Mouse (Mus musculus): ENCODE results near the gene Pomp. TPM values are rescaled to one million over a fixed set of nuclear protein-coding genes. Genes with fewer than 3 reads are reported as not detected.
A peak's percentile ranks its signal among the peaks of the same experiment; 100 is the strongest.
"Not testable (repeated sequence)": the region's sequence is repeated elsewhere in the genome, so short reads cannot be mapped to it uniquely, and the experiment has no call there.

The Pomp gene
- total RNA-seq, 2 experiments from 2014 or later: 144 to 189 TPM

GRCm38 (mm10) chr5:147896501-147896900, 36.2 kb downstream of the Pomp start:
- not testable (repeated sequence) for ATAC-seq (replicated peaks; ENCODE audit: poor library complexity, severe bottlenecking)

GRCm38 (mm10) chr5:147898254-147898653, 38.0 kb downstream of the Pomp start:
- ATAC-seq (replicated peaks; ENCODE audit: poor library complexity, severe bottlenecking): no peak

- ATAC-seq (replicated peaks; ENCODE audit: poor library complexity, severe bottlenecking): peak; percentile 40
These were observed 38.8 kb downstream of the Pomp start for GRCm38 (mm10) chr5:147898968-147899549.

GRCm38 (mm10) chr5:147902008-147902757, 41.9 kb downstream of the Pomp start:
- ATAC-seq (replicated peaks; ENCODE audit: poor library complexity, severe bottlenecking): no peak

GRCm38 (mm10) chr5:147903166-147903565, 42.9 kb downstream of the Pomp start:
- ATAC-seq (replicated peaks; ENCODE audit: poor library complexity, severe bottlenecking): no peak

- no peak for ATAC-seq (replicated peaks; ENCODE audit: poor library complexity, severe bottlenecking)
These were observed 46.9 kb downstream of the Pomp start for GRCm38 (mm10) chr5:147907144-147907543.

GRCm38 (mm10) chr5:147907851-147908250, 47.6 kb downstream of the Pomp start:
- no peak for ATAC-seq (replicated peaks; ENCODE audit: poor library complexity, severe bottlenecking)

- peak; percentile 43 for ATAC-seq (replicated peaks; ENCODE audit: poor library complexity, severe bottlenecking)
These were observed 50.7 kb downstream of the Pomp start for GRCm38 (mm10) chr5:147910807-147911509.

- peak; percentile 60 for ATAC-seq (replicated peaks; ENCODE audit: poor library complexity, severe bottlenecking)
These were observed 51.5 kb downstream of the Pomp start for GRCm38 (mm10) chr5:147911744-147912143.

GRCm38 (mm10) chr5:147913241-147913842, 53.1 kb downstream of the Pomp start:
- ATAC-seq (replicated peaks; ENCODE audit: poor library complexity, severe bottlenecking): no peak; the same call in 1 of the 2 replicates

- ATAC-seq (replicated peaks; ENCODE audit: poor library complexity, severe bottlenecking): peak; percentile 22; the same call in 1 of the 2 replicates
These were observed 54.8 kb downstream of the Pomp start for GRCm38 (mm10) chr5:147915038-147915566.

- ATAC-seq (replicated peaks; ENCODE audit: poor library complexity, severe bottlenecking): no peak
These were observed 55.9 kb downstream of the Pomp start for GRCm38 (mm10) chr5:147916171-147916570.

GRCm38 (mm10) chr5:147918044-147918846, 58.0 kb downstream of the Pomp start:
- ATAC-seq (replicated peaks; ENCODE audit: poor library complexity, severe bottlenecking): peak; percentile 65

- no peak for ATAC-seq (replicated peaks; ENCODE audit: poor library complexity, severe bottlenecking)
These were observed 64.4 kb downstream of the Pomp start for GRCm38 (mm10) chr5:147924621-147925020.

Other genes with a start within 250 kb of the Pomp start
- 0.75 and 3.4 TPM in 2 replicates for gene Flt1, start 134.4 kb upstream of the Pomp start, total RNA-seq (2014; fragmentation: Nextera tagmentation)
- 3.7 TPM in 2 replicates for gene Flt1, start 134.4 kb upstream of the Pomp start, total RNA-seq (2017)
- gene Slc46a3, start 34.4 kb downstream of the Pomp start, total RNA-seq (2014; fragmentation: Nextera tagmentation): 0.38 and 2.4 TPM in 2 replicates
- 0.82 and 1.2 TPM in 2 replicates for gene Slc46a3, start 34.4 kb downstream of the Pomp start, total RNA-seq (2017)
- gene Mtus2, start 96.9 kb downstream of the Pomp start, total RNA-seq (2014; fragmentation: Nextera tagmentation): 1.2 and 2.2 TPM in 2 replicates
- 0.82 and 1.1 TPM in 2 replicates for gene Mtus2, start 96.9 kb downstream of the Pomp start, total RNA-seq (2017)